14 mouse cellular contexts compared by ENCODE assay signal in genomic region chr3:122490574-122490973, GRCm38 (mm10).
"Had no signal": no experiment of that assay in that cellular context is flagged by ENCODE, and none has a peak within 500 bp of the region (broad histone marks: within the 10 kb centered on the region; RNA-seq: fewer than 3 reads in every experiment).

No protein-coding gene starts in this region.

- ATAC-seq: intestine, embryonic 16.5 days had no signal

- DNase-seq: kidney, adult 18-20 months; kidney, adult 9 months; kidney, postnatal 14 days; kidney, postnatal 4 days; layer of hippocampus, adult 9-11 months; liver, embryonic 13.5 days; lung, adult 2 months; lung, postnatal 14 days; lung, postnatal 4 days; midbrain, embryonic 14.5 days; thymus, adult 2 months; thymus, postnatal 14 days; thymus, postnatal 4 days had no signal
